ENCODE assay signal across 20 mouse cellular contexts in the genomic region with DNA sequence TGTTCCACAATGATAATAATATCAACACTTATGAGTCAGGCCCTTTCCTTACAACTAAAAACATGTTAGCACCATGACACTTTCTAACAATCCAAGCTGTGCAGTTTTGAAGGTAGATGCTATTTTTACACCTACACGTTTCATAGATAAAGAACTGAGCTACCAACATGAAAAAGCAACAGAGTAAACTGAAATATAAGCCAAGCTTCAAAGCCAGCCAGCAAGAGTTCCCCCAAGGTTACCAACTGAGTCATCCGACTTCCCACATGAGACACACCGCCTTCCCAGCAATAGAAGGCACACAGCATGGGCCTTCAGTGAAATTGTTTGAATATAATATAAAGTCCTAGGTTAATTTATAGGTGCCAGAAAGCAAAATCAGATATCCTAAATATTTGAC.
DNase-seq lines count a peak whose midpoint lies in the region; ATAC-seq lines count a peak whose summit lies in the region.
"Had no signal": no experiment of that assay in that cellular context is flagged by ENCODE, and none has a peak within 500 bp of the region (broad histone marks: within the 10 kb centered on the region; RNA-seq: fewer than 3 reads in every experiment).

No protein-coding gene starts in this region.

- H3K4me2 ChIP-seq in midbrain, embryonic 15.5 days, result no peak overlapping the region
- no peak overlapping the region for H3K4me2 ChIP-seq in midbrain, embryonic 13.5 days (replicated peaks)
- no peak overlapping the region for H3K4me2 ChIP-seq in kidney, embryonic 15.5 days
- H3K4me2 ChIP-seq: embryonic facial prominence, embryonic 13.5 days; forebrain, embryonic 12.5 days; heart, embryonic 13.5 days; hindbrain, embryonic 15.5 days had no signal

- 65% methylated on average over 3 of the region's 3 CpGs for WGBS in midbrain, embryonic 15.5 days
- 84% methylated on average over 3 of the region's 3 CpGs for WGBS in midbrain, embryonic 13.5 days
- 81% methylated on average over 3 of the region's 3 CpGs for WGBS in kidney, embryonic 15.5 days

- no peak for DNase-seq in frontal cortex, postnatal 10 days (ENCODE audit: low spot score in 2 of 2)
- DNase-seq in adrenal gland, postnatal 36 days, result peak; percentile 24 to 45
- peak; percentile 72 for DNase-seq in telencephalon, adult 2 months (ENCODE audit: low read depth, low spot score)
- DNase-seq: cerebellum, adult 11-12 months; cerebellum, adult 9-10 months; cerebellum, postnatal 25 days; gastrocnemius, postnatal 25 days; heart, adult 11 months; heart, postnatal 36 days; kidney, adult 2 months had no signal

- no peak overlapping the region for H3K27ac ChIP-seq in midbrain, embryonic 15.5 days
- no peak overlapping the region for H3K27ac ChIP-seq in midbrain, embryonic 13.5 days
- H3K27ac ChIP-seq in kidney, embryonic 15.5 days, result no peak overlapping the region
- H3K27ac ChIP-seq: embryonic facial prominence, embryonic 13.5 days; forebrain, embryonic 12.5 days; heart, embryonic 13.5 days; hindbrain, embryonic 15.5 days had no signal

- H3K4me1 ChIP-seq in midbrain, embryonic 15.5 days, result no peaks in the 10 kb centered on the region
- H3K4me1 ChIP-seq in midbrain, embryonic 13.5 days (replicated peaks), result 0 out of 2 replicates have a peak, but pooled peaks cover 3% of the 10 kb centered on the region
- H3K4me1 ChIP-seq in kidney, embryonic 15.5 days, result no peaks in the 10 kb centered on the region
- H3K4me1 ChIP-seq: embryonic facial prominence, embryonic 13.5 days; forebrain, embryonic 12.5 days; hindbrain, embryonic 15.5 days had no signal

- ATAC-seq in frontal cortex, adult (ENCODE audit: low TSS enrichment), result peak; percentile 79
- 0 out of 2 replicates have a peak, but pooled peaks have one; percentile 20 for ATAC-seq in midbrain, embryonic 15.5 days (replicated peaks)
- no peak for ATAC-seq in midbrain, embryonic 13.5 days
- ATAC-seq in kidney, embryonic 15.5 days (replicated peaks; ENCODE audit: low FRiP score), result no peak
- ATAC-seq: forebrain, embryonic 16.5 days; intestine, embryonic 16.5 days had no signal

- H3K9ac ChIP-seq in midbrain, embryonic 15.5 days, result no peak overlapping the region
- no peak overlapping the region for H3K9ac ChIP-seq in midbrain, embryonic 13.5 days (replicated peaks)
- H3K9ac ChIP-seq in kidney, embryonic 15.5 days, result no peak overlapping the region
- H3K9ac ChIP-seq: embryonic facial prominence, embryonic 13.5 days; forebrain, embryonic 12.5 days; heart, embryonic 13.5 days; hindbrain, embryonic 15.5 days had no signal

- H3K36me3 ChIP-seq in midbrain, embryonic 15.5 days (replicated peaks), result no peaks in the 10 kb centered on the region
- no peaks in the 10 kb centered on the region for H3K36me3 ChIP-seq in midbrain, embryonic 13.5 days
- H3K36me3 ChIP-seq in kidney, embryonic 15.5 days, result no peaks in the 10 kb centered on the region
- H3K36me3 ChIP-seq: embryonic facial prominence, embryonic 13.5 days; forebrain, embryonic 12.5 days; heart, embryonic 13.5 days; hindbrain, embryonic 15.5 days had no signal

- no peak overlapping the region for H3K4me3 ChIP-seq in midbrain, embryonic 15.5 days
- no peak overlapping the region for H3K4me3 ChIP-seq in midbrain, embryonic 13.5 days (replicated peaks)
- no peak overlapping the region for H3K4me3 ChIP-seq in kidney, embryonic 15.5 days (replicated peaks)
- H3K4me3 ChIP-seq: embryonic facial prominence, embryonic 13.5 days; forebrain, embryonic 12.5 days; heart, embryonic 13.5 days; hindbrain, embryonic 15.5 days had no signal

- H3K27me3 ChIP-seq in midbrain, embryonic 15.5 days (replicated peaks), result no peaks in the 10 kb centered on the region
- H3K27me3 ChIP-seq in midbrain, embryonic 13.5 days, result no peaks in the 10 kb centered on the region
- H3K27me3 ChIP-seq in kidney, embryonic 15.5 days, result no peaks in the 10 kb centered on the region
- H3K27me3 ChIP-seq: embryonic facial prominence, embryonic 13.5 days; forebrain, embryonic 12.5 days; heart, embryonic 13.5 days; hindbrain, embryonic 15.5 days had no signal

- H3K9me3 ChIP-seq in midbrain, embryonic 15.5 days, result no peaks in the 10 kb centered on the region
- H3K9me3 ChIP-seq in midbrain, embryonic 13.5 days, result no peaks in the 10 kb centered on the region
- no peaks in the 10 kb centered on the region for H3K9me3 ChIP-seq in kidney, embryonic 15.5 days (replicated peaks)
- H3K9me3 ChIP-seq: embryonic facial prominence, embryonic 13.5 days; forebrain, embryonic 12.5 days; heart, embryonic 13.5 days; hindbrain, embryonic 15.5 days had no signal

Comparison
In these comparisons a context has a peak if more than half of its experiments do, and no peak if none do; other contexts are left out.
1. ATAC-seq: peak in frontal cortex, adult (single experiment) and midbrain, embryonic 15.5 days (single experiment); none in midbrain, embryonic 13.5 days (single experiment) and kidney, embryonic 15.5 days (single experiment).
2. DNase-seq: peak in adrenal gland, postnatal 36 days (2 of 2) and telencephalon, adult 2 months (single experiment); none in frontal cortex, postnatal 10 days (0 of 2).